Mouse (Mus musculus) layer of hippocampus, adult 9-10 months (tissue): ENCODE measurements at regions not wholly inside any gene's neighbourhood (a gene's known extent, or its start where the extent isn't known, plus 50 kb on each side); places are given as distances from the start of the nearest gene placed in this dataset.

Experiments used
- DNase-seq: peaks from one replicate; pipeline ENCODE4 v3.0.0; 2022; ENCODE audit warnings: low spot score

DNA sequence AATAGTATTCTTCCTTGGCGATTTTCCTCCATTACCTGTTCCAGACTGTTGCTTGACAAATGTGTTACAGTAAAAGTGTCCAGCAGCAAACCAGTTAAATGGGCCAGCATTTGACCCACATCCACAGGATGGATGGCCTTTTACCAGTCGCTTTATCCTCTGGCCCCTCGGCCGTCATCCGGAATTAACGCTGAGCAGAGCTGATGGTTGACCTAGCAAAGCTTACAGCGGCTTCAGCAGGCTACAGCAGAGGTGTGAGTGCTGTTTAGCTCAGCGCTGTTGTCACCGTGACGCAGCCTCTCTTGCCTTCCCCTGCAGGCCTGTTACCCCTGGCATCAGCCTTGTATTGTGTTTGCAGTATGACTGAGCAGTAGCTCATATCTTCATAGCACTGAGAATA, 159.8 kb upstream of the Eif4g2 start:
- no peak for DNase-seq

DNA sequence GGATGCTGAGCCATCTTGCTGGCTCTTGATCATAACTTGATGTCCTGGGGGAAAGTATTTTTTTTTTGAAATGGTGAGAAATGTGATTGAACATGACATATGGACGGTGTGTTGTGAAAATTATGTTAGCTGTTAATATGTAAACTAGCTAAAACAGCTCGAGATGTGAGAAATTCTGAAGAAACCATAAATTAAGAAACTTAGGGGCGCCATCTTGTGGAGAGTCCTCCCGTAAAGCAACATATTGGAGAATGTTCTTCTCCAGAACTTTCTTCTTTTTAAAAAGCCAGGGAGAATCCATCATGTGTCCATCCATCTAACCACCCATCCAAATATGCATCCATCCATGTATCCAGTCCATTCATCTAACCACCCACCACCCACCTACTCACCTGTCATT, 158.7 kb upstream of the Eif4g2 start:
- no peak for DNase-seq

DNA sequence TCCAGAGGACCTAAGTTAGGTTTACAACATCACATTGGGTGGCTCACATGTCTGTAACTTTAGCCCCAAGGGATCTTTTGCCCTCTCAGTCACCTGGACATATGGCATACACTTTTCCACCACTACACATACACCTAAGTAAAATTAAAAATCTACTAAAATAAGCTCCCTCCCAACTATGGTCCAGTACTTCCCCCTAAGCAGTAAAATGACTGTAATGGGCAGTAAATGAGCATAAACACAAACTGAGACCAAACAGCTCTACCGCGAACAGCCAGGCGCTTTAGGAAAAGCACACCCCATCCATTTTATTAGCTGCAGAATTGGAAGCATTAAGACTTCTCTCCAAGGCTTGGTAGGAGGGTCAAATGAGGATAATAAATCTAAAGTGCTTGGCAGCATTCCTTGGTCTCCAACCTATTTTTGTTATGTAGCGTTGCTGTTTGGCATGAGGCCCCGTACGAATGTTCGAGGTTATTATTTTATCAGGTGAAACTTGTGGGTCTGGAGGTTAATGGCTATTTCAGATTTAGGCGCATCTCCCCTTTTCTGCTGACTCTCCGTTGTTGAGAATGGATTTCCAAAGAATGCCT, 157.5 kb upstream of the Eif4g2 start:
- no peak for DNase-seq

DNA sequence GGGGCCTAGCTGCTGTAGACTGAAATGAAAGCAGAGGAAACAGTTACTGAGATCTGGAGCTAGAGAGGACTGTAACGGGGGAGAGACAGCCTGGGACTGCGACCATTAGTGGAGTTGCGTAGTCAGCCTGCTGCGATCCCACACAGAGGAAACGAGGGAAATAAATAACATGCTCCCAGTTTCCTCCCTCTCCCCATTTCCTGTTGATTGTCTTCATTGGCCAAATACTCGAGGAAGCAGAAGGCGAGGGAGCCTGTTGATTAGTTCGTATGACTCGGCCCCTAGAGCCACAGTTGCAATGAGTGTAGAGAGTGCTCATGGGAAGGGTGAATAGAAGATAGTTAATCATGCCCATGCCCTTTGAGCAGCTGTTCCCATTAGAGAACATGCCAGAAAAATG, 155.0 kb upstream of the Eif4g2 start:
- DNase-seq = no peak

DNA sequence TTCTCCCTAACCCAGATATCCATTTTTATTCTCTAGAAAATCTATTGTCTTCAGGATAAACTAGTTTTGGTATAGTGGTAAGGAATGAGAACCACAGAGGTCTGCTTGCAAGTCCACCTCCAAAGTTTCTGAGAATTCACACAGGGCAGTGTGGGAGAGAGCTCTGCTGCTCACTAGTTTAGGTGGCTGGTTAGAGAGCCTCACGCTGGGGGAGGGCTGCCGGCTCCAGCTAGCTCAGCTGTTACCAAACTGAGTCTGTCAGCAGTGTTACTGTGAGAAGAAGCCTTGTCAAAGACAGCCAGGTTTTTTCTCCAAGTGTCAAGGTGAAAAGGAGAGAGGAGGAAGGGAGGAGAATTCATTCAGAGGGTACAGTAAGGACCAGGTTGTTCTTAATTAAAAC, 147.8 kb upstream of the Eif4g2 start:
- no peak for DNase-seq

DNA sequence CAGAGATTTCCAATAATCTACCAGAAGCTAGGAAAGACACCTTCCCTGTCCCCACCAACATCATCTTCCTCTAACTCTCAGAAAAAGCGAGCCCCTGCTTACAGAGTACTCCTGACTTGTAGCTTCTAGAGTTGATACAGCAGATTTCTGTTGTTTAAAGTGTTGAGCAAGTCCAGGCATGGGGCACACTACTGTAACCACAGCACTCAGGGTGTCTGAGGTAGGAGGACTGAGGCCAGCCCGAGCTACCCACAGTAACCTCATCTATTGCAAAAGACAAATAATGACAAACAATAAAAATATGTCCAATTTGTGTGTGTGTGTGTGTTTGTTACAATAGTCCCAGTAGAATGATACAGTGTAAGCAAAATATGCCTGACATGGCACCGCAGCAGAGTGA, 144.3 kb upstream of the Eif4g2 start:
- no peak for DNase-seq

DNA sequence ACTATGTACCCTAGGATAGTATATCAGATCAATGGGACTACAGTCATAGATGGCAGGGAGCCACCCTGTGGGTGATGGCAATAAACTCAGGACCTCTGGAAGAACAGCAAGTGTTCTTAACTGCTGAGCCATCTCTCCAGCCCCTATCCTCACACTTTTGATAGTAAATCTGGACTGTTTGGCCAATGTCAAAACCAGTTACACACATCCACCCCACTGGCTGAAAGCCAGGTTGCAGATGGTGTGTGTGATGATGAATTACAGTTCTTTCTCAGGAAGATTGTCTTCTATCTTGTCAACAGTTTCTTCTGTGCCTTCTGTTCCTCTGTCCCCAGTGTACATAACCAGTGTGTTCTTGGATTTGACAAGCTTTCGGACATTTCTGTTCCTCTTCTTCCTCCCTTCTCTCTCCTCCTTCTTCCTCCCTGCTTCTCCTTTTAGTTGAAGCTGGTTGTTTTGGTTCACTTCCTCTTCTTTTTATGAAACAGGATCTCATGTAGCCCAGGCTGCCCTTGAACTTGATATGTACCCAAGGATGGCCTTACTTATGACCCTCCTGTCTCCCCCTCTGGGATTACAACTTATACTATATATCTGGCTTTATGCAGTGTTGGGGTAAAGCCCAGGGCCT, 143.3 kb upstream of the Eif4g2 start:
- no peak for DNase-seq

DNA sequence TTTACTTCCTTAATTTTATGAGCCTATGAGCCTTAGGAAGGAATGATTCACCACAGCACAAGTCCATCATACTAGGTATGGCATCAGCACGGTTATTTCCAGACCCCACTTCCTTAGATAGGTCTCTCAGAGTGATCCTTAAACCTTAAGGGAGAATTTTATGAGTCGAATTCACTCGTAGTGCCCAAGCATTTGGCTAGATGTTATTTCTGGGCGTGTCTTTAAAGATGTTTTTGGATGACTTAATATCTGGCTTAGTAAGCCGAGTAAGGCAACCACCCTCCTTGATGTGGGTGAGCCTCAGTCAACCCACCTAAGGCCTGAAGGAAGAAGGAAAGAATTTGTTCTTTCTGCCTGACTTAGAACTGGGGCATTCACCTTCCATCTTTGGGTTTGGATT, 132.8 kb upstream of the Eif4g2 start:
- DNase-seq = no peak

DNA sequence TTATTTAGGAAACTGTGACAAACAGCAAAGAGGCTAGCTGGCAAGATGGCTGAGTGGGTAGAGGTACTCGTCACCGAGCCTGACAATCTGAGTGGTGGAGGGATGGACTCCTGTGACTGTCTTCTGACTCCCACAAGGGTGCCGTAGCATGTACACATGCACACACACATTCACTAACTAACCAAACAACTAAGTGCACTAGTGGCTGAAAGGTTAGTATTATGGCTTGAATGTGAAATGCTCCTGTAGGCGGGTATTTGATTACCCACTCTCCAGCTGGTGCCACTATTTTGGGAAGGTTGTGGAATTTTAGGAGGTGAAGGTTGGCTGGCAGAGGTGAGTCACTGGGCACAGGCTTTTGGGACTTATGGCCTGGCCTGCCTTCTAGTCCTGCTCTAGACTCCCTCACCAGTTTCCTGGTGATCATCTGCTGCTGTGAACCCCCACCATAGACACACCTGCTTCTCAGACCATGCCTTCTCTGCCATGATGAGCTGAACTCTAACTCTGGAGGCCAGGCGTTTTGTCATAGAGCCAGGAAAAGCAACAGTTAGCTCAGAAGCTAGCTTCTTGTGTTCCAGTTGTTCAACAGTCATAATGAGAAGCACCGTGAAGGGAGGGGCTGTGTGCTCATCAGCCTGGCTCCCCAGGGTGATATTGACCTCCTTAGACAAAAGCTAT, 131.5 kb upstream of the Eif4g2 start:
- no peak for DNase-seq

DNA sequence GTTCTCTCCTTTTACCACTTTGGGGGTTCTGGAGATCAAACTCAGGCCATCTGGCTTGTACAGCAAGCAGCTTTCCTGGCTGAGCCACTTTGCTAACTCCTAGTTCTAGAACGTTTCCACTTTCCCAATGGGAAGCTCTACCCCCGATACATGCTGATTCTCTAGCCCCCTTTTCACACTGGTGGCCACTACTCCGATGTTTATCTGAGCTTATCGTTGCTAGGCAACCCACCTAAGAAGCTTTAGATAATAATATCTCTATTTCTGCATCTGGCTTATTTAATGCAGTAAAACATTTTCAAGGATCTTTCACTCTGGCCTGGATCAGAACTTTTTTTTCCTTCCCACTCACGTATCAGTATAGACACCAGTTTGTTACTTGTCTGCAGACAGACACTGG, 129.4 kb upstream of the Eif4g2 start:
- DNase-seq = no peak

DNA sequence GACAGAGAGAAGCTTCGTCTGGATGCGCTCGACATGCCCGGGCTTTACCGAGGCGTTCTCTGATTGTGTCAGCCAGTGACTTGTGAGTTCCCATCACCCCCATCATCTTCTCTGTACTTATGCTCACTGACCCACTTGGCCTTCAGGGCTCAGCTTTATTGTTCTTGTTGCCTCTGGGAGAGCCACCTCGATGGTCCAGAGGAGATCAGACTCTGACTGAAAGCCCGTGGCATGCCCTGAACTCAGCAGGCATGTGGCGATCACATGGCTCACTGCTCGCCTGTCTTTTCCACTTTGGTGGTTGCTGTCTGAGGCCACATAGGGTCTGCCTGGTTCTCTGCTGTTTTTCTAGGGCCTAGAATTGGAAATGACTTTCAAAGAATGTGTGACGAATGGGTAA, 128.8 kb upstream of the Eif4g2 start:
- no peak for DNase-seq

DNA sequence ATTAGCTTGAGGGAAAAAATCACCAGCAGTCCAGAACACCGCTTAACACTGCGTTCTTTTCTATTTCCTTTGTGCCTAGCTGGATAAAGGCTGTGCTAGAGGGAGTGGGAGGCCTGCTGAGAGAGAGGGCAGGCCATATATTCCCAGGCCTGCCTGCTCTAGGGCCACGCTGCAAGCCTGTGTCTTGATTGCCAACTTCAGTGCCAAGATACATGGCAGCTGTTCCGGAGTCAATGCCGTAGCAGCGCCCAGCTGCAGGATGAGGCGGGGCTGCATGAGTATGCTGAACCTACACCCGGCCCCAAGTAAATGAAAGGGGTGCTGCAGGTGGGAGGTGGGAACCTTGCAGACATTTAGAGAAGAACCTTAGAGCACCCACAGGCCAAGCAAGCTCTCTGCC, 127.5 kb upstream of the Eif4g2 start:
- DNase-seq = no peak

DNA sequence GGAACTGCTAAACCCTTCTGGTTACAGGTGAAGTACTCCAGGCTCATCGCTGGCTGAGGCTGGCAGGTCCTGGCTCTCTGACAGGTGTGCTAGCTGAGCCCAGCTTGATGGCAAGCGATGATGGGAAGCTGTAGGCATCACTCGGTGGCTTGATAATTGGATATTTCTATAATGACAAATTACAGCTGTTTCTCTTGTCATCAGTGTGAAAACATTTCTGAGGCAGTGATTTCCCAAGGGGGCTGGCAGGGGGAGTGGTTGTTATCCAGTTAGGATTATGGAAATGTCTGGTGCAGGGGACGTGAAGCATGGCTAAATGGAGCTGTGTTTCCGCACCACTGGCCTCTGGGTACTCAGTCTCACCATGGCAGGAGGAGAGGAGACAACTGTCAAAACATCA, 123.0 kb upstream of the Eif4g2 start:
- DNase-seq = no peak

DNA sequence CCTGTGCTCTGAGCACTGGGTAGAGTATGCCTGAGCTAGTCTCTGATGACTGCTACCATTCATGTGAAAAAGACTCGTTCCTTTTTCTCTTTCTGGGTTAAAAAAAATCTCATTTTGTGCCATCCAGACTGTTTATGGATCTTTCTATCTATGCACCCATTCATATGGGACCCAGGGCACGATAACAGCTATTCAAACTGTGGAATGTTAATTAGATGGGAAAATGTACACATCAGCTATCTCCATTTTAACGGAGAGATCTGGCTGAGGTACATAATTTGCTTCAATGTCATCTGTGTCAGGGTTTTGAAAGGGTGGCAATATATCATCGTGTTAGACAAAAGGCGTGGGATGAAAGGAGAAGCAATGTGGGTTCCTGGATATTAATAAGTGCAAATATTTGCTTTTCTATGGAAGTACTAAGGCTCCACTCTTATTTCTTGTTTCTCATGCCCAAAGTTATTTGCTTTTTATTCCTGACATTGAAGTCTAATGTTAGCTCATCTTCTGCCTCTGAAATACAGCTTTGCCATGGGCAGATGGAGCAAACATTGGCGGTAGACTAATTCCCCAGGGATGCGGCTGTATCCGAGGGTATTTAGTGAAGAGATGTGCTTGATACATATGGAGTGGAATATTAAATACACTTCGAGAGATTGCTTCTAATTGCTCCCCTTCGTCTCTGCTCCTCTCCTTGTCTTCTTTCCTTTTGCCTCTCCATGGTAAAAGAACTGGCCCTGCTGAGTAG, 116.0 kb upstream of the Eif4g2 start:
- no peak for DNase-seq

DNA sequence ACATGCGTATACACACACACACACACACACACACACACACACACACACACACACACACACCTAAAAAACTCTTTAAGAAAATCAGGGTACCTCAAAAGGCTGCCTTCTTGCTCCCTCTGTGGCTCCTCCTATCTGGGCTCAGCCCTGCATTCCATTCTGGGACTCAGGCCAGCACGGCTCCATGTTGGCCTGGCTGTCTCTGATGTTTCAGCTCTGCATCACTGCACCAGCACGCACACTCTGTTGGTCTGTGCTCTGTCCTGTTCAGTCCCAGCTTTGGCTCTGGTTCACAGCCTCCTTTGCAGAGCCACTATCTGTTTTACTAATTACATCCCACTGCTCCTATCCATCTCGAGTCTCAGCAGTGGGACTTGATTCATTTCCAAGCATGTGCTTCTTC, 108.8 kb upstream of the Eif4g2 start:
- DNase-seq = no peak

DNA sequence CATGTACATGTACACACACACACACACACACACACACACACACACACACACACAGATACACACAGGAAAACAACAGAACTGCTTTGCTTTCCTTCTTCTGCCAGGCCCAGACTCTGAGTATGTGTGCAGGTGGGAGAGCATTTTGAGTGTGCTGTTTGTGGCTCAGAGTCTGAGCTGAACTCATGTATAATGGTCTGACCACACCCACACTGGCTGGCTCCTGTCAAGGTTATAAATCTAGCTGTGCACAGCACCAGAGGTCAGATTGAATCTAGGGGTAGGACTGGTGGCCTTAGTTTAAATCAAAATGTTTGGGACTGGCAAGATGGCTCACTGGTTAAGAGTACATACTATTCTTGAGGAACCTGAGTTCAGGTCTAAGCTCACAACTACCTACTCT, 108.4 kb upstream of the Eif4g2 start:
- DNase-seq = no peak

DNA sequence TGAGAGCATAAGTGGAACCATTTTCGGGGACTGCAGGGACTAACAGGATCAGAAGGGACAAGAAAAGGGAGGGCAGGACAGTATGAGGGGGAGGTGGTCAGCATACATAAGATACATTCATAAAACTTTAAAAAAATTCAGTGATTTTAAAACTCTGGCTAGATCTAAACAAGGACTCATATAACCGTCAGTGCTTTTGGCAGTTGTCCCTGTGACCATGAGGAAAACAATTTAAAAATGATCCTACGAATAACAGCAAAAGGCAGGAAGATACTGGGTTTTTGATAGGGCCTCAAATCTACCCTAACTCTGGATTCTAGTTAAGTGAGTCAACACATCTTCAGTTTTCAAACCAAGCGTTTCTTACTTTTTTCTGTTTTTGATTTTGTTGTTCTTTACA, 106.9 kb upstream of the Eif4g2 start:
- DNase-seq = no peak

DNA sequence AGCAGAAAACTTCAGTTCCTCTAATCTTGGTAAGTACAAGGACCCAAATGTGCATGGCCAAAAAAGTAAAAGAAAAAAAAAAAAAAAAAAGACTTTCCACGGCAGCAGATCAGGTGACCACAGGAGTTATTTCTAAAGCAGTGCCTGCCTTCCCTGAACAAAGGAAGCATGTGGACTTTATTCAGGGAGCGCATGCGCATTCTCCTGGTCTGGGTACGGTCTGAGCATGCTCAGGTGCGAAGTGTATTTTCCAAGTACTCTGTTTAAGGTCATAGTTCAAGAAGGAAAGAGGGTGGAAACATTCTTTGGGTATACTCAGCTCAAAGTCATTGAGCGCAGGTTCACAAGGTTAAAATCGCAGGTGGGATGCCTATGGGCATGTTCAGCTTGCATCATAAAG, 103.1 kb upstream of the Eif4g2 start:
- DNase-seq = no peak

DNA sequence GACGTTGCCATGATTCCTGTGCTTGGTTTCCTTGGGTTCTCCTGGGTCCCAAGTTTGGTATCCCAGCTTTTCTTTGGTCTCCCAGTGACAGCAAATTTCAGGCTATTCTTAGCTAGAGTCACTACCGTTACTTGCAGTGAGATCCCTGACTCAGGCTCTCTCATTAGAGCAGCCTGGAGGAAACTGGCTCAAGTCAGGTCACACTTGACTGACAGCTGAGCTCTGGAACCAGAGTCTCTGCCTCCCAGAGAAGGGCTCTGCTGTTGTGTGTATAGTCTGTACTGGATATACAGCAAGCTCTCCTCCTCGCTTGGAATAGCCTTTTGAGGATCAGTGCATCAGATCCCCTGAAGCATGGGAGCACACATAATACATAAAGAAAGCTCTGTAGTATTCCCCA, 100.7 kb upstream of the Eif4g2 start:
- no peak for DNase-seq

DNA sequence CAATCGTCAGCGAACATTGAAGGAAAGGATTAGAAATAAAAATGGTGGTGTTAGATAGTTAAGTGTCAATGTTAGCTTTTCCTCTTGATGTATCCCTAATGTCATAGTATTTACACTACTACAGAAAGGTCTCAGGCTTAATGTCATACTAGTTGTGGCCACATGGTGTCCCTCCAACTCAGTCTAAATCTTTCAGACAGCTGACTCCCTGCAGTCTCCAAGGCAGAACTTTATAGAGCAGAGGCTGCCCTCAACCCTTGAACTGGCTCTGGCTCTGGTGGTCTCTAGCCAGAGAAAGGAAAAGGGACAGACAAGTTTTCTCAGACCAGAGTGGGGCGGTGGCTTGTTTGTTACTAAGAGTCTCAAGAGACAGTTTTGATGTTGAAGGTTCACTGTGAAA, 99.5 kb upstream of the Eif4g2 start:
- peak; percentile 35 for DNase-seq

DNA sequence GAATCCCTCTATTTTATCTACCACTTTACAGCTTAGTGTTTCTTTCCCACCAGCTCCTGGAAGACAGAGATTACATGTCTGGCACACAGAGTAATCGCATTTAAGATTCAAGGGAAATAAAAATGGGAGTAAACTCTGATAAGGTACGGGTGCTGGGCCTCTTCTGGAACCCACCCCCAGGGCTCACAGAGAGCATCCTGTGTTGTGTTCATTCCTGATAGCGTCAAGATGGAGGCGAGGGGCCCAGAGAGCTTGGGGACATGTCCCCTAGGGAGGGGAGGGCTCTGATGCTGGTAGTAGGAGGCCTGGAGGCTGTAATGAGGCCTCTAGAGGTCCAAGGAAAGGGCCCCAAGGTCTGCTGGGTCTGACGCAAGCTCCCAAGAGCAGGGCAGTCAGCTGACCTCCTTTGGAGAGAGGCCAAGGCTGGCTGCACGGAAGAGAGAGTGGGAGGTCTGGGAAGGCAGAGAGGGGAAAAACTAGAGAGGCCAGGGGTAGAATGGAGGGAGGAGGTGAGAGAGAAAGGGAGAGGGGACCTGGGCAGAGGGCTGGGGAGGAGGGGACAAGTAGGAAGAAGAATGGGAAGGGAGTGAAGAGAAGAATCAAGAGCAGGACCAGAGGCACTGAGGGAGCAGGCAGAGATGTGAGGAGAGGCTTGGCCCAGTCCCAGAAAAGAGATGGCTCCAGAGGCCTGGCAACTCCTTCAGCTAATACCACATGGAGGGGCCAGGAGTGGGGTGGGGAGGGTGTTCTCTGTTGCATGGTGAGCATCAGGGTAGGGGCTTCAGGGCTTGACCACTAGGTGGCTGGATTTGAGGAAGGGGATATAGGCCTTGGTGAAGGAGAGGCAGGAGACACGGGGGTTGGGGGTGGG, 96.8 kb upstream of the Eif4g2 start:
- DNase-seq = no peak

DNA sequence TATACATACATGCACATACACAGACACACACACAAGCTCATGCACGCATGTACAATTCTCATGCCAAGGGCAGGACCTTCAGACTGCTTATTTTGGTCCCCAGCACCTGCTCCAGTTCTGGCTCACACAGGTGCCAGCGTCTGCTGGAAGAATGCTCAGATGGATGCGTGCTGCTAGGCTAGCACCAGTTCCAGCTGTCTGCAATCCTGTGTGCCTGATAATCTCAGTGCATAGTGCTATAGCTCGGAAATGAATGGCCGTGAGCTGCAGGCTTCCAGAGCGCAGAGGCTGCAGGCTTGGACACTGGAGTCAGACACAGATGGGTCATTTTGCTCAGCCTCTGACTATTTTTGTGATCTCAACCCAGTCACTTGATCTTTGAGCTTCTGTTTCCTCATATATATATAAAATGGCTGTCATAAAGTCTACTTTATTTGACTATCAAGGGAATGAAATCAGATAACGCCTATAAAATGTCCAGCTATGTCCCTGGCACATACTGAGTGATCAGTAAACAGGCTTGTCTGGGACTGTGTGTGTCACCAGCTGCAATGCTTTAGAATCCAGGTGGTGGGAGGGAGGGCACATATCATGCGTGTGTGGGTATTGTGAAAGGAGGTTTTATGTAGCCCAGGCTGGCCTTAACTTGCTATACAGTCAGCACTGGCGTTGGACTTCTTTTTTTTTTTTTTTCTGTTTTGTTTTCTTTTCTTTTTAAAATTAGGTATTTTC, 91.7 kb upstream of the Eif4g2 start:
- DNase-seq = no peak
